Mouse (Mus musculus): ENCODE results near the gene Tcap. TPM values are rescaled to one million over a fixed set of nuclear protein-coding genes. Genes with fewer than 3 reads are reported as not detected.
A peak's percentile ranks its signal among the peaks of the same experiment; 100 is the strongest.
"Not testable (repeated sequence)": the region's sequence is repeated elsewhere in the genome, so short reads cannot be mapped to it uniquely, and the experiment has no call there.

The Tcap gene
- total RNA-seq, 2 experiments from 2014 or later = 673 to 1,120 TPM

GRCm38 (mm10) chr11:98373244-98373643, 10.4 kb upstream of the Tcap start:
- no peak for DNase-seq
- intact Hi-C loops (cut with DNase I; ENCODE audit: low total_unique reads) = no loop called here

DNA sequence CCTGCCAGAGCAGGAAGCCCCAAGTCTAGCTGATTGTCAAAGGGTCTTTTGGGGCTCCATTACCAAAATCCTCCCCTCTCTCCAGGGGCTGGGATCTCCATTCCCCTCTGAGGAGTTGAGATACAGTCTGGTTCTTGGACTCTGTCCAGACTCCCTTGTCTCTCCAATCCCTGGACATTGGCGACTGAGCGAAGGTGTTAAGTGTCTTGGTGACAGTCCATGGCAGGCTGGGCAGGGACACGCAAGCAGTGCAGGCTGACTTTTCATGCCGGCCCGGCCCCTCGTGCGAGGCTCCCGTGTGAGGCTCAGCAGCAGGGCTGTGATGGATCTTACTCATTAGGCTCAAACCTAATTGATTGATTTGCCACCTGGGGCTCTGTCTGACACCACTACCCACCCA, 9.3 kb upstream of the Tcap start:
- intact Hi-C loops (cut with DNase I; ENCODE audit: low total_unique reads) = no loop called here
- no peak for DNase-seq

GRCm38 (mm10) chr11:98376756-98377155, 6.9 kb upstream of the Tcap start:
- intact Hi-C loops (cut with DNase I; ENCODE audit: low total_unique reads) = no loop called here
- no peak for DNase-seq

GRCm38 (mm10) chr11:98377787-98378186, 5.8 kb upstream of the Tcap start:
- DNase-seq = peak; percentile 64
- intact Hi-C loops (cut with DNase I; ENCODE audit: low total_unique reads) = no loop called here

DNA sequence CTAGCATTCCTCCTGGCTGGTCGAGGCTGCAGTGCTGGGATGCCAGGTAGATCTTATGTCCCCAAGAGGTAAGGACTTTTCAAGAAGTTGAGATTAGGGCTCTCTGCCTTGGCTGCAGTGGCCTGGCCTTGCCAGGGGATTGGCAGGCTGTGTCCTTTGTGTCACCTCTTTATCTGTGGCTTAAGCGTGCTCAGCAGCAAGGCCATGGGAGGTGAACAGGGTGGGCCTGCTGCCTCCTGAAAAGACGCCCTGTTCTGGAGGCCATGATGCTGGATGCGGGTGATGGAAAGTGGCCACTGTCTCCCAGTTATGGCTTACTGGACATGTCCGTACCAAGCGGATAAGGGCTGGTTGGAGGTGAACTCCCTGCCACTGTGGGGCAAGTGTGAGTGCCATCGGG, 4.2 kb upstream of the Tcap start:
- no peak for DNase-seq
- intact Hi-C loops (cut with DNase I; ENCODE audit: low total_unique reads) = no loop called here

DNA sequence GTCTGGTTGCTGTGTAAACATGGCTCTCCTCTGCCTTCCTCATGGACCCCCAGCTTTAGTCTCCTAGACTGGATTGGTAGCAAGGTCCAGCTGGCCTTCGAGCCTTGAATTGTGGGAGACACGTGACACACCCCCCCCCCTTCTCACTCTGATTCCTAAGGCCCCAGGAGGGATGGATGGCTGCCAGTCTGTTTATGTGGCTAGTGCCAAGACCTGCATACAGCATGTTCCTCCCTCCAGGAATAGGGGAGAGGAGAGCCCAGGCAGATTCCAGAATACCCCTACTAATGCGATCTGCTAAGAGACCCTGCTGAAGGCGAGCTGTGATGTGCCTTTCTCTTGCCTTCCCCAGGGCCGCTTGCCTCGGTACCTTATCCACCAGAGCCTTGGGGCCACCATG, 3.5 kb upstream of the Tcap start:
- DNase-seq = no peak
- intact Hi-C loops (cut with DNase I; ENCODE audit: low total_unique reads) = no loop called here

DNA sequence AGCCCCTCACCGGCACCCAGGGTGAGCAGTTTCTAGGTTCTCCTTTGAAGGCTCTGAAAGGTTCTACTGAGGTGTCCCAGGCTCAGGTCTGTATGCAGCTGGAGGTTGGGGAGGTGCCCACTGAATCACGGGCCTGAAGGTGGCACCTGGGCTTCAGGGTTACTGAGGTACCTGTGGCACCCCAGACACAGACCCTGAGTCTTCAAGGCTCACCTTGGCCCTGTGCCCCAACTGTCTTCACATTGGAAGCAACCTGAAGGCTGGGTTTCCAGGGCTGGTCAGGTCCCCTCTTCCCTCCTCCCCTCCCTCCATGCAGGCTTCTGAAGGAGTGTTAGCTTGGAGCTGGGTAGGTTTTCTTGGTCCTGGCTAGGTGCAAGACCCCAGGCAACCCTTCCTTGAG, 2.0 kb upstream of the Tcap start:
- intact Hi-C loops (cut with DNase I; ENCODE audit: low total_unique reads) = no loop called here
- DNase-seq = no peak

- DNase-seq; intact Hi-C loops (cut with DNase I; ENCODE audit: low total_unique reads): not testable (repeated sequence)
Measured at GRCm38 (mm10) chr11:98382405-98382804, 1.2 kb upstream of the Tcap start.

- DNase-seq = no peak
- intact Hi-C loops (cut with DNase I; ENCODE audit: low total_unique reads) = no loop called here
Measured at GRCm38 (mm10) chr11:98384216-98384615, 605 bp downstream of the Tcap start.

DNA sequence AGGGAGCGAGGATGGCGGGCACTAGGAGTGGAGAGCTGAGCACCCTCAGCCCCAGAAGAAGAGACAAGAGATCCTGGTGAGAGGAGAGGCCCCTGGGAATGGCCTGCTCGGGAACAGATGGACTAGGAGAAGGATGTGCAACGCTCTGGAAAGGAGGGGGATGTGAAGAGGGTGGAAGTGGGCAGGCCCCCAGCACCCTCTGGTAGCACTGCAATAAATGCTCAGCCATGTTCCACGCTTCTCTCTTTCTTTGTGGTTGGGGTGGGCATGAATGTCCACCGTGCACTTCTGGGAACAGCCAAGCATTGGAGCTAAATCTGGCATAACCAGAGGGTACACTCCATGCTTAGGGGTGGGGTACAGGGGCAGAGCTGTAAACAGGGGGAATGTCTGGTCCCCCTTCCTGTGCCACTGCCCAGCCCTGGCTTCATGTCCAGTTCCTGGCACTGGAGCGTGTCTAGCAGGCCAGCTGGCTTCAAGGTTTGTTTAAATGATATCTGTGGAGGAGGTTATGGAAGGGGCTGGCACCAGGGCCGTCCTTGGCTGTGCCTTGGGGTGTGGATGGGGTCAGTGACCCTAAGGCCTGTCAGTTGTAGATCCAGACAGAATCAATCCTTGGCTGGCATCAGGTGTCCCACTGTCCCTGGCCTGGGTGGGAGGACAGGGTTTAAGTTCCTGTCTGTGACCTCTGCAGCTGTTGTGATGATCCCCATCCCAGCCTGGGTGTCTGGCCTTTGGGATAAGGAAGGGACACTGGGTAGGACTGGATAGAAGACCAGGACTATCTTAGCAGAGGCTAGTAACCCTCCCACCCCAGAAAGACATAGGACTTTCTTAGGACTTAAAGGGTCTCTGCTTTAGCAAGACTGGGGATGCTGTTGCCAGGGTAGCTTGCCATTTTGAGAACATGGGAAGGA, 1.4 kb downstream of the Tcap start:
- peak; percentile 77 for DNase-seq
- intact Hi-C loops (cut with DNase I; ENCODE audit: low total_unique reads) = loop anchor here (5.0 kb wide), 1 partner anchor 38 kb away; the partner anchor contains the start of gene Ppp1r1b

DNA sequence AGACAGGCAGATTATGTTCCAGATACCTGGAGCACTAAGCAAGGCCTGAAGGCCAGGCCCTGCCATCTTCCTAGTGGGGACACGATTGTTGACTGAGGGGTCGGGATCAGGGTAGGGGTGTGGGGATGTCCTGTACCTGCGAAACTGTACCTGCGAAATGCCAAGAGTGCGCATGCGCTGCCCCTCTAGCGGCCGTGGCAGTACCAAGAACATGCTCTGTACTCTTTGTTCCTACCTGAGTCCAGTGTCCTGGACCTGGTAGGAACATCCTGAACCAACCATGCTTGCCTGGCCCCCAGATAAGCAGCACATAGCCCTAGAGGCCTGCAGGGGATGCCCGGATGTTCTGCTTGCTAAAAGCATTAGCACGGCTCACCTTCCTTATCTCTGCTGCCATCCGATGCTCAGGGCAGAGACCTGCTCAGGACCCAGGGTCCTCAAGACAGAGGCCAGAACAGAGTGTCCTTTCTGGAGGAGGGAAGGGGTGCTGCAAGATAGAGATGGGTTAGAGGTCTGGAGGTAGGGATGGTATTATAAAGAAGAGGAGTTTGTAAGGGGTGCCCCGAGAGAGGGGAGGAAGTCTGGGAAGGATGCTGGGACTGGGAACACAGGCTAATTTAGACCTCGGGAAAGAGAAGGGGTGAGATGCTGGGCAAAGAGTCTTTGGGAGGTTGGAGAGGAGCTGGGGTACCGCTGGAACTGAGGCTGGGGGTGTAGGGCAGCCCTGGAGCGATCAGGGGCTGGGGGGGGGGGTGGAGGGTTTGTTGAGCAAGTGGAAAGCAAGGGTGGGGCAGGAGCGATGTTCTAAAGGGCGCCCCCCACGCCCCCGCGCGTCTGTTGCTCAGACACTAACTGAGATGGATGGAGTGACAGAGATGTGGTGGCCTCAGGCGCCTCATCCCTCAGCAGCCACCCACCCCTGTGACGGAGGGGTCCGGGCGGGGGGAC, 2.3 kb downstream of the Tcap start, which contains the start of gene Pnmt:
Gene Pnmt (plus strand): TSS at position 813 of the 948 bp plus-strand sequence.
- no peak for DNase-seq
- intact Hi-C loops (cut with DNase I; ENCODE audit: low total_unique reads) = loop anchor here (5.0 kb wide), 1 partner anchor 39 kb away; the partner anchor contains the start of gene Ppp1r1b

DNA sequence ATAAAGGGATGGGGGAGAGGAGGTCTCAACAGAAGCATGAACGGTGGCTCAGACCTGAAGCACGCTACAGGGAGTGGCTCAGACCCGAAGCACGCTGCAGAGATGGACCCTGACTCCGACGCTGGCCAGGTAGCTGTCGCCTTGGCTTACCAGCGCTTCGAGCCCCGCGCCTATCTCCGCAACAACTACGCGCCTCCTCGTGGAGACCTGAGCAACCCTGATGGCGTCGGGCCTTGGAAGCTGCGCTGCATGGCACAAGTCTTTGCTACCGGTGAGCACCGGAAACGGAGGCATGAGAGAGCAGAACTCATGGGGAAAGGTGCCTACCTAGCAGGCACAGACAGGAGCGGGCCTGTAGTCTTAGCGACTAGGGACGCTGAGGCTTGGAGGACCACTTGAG, 3.0 kb downstream of the Tcap start:
- no peak for DNase-seq
- intact Hi-C loops (cut with DNase I; ENCODE audit: low total_unique reads) = loop anchor here (5.0 kb wide), 1 partner anchor 39 kb away; the partner anchor contains the start of gene Ppp1r1b

- intact Hi-C loops (cut with DNase I; ENCODE audit: low total_unique reads) = loop anchor here (5.0 kb wide), 1 partner anchor 40 kb away; the partner anchor contains the start of gene Ppp1r1b
Measured at GRCm38 (mm10) chr11:98387056-98387577, 3.5 kb downstream of the Tcap start.

GRCm38 (mm10) chr11:98388282-98388681, 4.7 kb downstream of the Tcap start:
- intact Hi-C loops (cut with DNase I; ENCODE audit: low total_unique reads) = loop anchor here (5.0 kb wide), 1 partner anchor 41 kb away; the partner anchor contains the start of gene Ppp1r1b
- DNase-seq = no peak

More at GRCm38 (mm10) chr11:98387056-98387577, 3.5 kb downstream of the Tcap start:
- no peak for DNase-seq

GRCm38 (mm10) chr11:98389221-98389780, 5.7 kb downstream of the Tcap start:
- DNase-seq = no peak
- intact Hi-C loops (cut with DNase I; ENCODE audit: low total_unique reads) = loop anchor here (5.0 kb wide), 1 partner anchor 42 kb away; the partner anchor contains the start of gene Ppp1r1b

GRCm38 (mm10) chr11:98390141-98390540, 6.5 kb downstream of the Tcap start:
- intact Hi-C loops (cut with DNase I; ENCODE audit: low total_unique reads) = no loop called here

DNA sequence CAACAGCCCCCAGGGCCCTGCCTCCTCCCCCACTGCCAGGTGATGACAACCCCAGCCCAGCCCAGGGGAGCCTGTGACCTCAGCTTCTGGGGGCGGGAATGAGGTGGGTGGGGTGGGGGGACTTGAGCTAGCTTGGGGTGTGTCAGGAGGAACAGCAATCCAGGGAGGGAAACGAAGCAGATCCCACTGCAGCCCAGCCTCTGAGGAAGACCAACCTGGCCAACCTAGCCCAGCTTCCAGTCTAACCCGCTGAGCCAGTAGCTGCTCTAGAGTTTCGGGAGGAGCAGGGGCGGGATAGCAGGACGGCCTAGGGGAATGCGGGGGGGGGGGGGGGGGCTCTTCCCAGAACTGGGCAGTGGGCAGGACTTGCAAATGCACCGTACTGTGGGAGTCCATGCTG, 8.4 kb downstream of the Tcap start:
- DNase-seq = no peak

More at GRCm38 (mm10) chr11:98390141-98390540, 6.5 kb downstream of the Tcap start:
- no peak for DNase-seq

GRCm38 (mm10) chr11:98392645-98393044, 9.0 kb downstream of the Tcap start:
- intact Hi-C loops (cut with DNase I; ENCODE audit: low total_unique reads) = no loop called here
- no peak for DNase-seq

More for the DNA sequence above, 8.4 kb downstream of the Tcap start:
- intact Hi-C loops (cut with DNase I; ENCODE audit: low total_unique reads) = no loop called here

DNA sequence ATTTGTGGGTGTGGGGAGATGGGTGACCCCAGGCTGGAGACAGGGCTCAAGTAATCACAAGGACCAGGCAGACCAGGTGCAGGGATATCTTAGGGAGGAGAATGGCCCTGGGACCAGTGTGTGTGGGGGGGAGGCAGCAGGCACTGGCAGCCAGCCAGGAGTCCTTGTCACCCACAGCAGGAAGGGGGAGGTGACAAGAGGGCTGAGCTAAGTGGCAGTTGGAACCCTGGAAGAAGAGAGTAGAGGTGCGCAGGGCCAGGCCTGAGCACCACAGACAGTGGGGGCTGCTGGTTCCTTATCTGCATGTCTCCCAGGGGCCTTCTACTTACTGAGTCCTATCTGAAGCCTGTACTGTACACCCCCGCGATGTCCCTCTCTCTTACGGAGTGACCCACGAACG, 9.7 kb downstream of the Tcap start:
- intact Hi-C loops (cut with DNase I; ENCODE audit: low total_unique reads) = no loop called here
- no peak for DNase-seq

Measured in gastrocnemius, postnatal 14 days (tissue).